Mouse (Mus musculus) left cerebral cortex, postnatal 25 days (tissue): ENCODE measurements around the gene Elavl3. TPM values are rescaled to one million over a fixed set of nuclear protein-coding genes. Genes with fewer than 3 reads are reported as not detected.

Experiments
- DNase-seq, 2 experiments: peaks; one replicate each; pipeline ENCODE4 v3.0.0; 2022; ENCODE audit warnings: low spot score in 2 of 2, mixed read lengths in 1 of 2
- intact Hi-C: fragments of 180-260 bp; cut with DNase I; formaldehyde crosslinking; loops from one replicate; pipeline ENCODE4 v1.15.1; 2025
- total RNA-seq, 2 experiments: library from RNA; stranded (reverse); gene quantifications; 2 replicates each; pipeline ENCODE4 v1.2.3; 2021

The Elavl3 gene
- total RNA-seq, 2 experiments from 2014 or later = 158 to 160 TPM

- intact Hi-C loops = loop anchor here (5.0 kb wide), 1 partner anchor 164 kb away; no protein-coding TSS in a partner anchor
- no peak for DNase-seq
These were observed 73.9 kb downstream of the Elavl3 start for GRCm38 (mm10) chr9:21977972-21978371.

- intact Hi-C loops = loop anchor here (5.0 kb wide), 1 partner anchor 165 kb away; no protein-coding TSS in a partner anchor
- DNase-seq = no peak
These were observed 74.5 kb downstream of the Elavl3 start for GRCm38 (mm10) chr9:21977331-21977730.

- DNase-seq = no peak
- intact Hi-C loops = loop anchor here (5.0 kb wide), 1 partner anchor 166 kb away; no protein-coding TSS in a partner anchor
These were observed 75.1 kb downstream of the Elavl3 start for GRCm38 (mm10) chr9:21976626-21977175.

GRCm38 (mm10) chr9:21969304-21969703, 82.5 kb downstream of the Elavl3 start:
- intact Hi-C loops = no loop called here
- no peak for DNase-seq

- no peak for DNase-seq
- intact Hi-C loops = no loop called here
These were observed 82.9 kb downstream of the Elavl3 start for GRCm38 (mm10) chr9:21968883-21969282.

Other genes with a start within 250 kb of the Elavl3 start
- gene Angptl8, start 216.5 kb downstream of the Elavl3 start, total RNA-seq = not detected
- 10 to 100 TPM; 15.7 to 16.3 TPM for gene Dock6, start 199.4 kb downstream of the Elavl3 start, total RNA-seq
- gene Rab3d, start 133.8 kb downstream of the Elavl3 start, total RNA-seq = 10 to 100 TPM; 15.4 to 17.5 TPM
- gene Ccdc159, start 124.6 kb downstream of the Elavl3 start, total RNA-seq = 10 to 100 TPM; 13.7 to 16.5 TPM
- 10 to 100 TPM; 31.5 to 39.3 TPM for gene Tmem205, start 124.5 kb downstream of the Elavl3 start, total RNA-seq
- gene Plppr2, start 115.0 kb downstream of the Elavl3 start, total RNA-seq = 100 to 1,000 TPM; 203 to 219 TPM
- 10 to 100 TPM; 14.3 to 15.6 TPM for gene Swsap1, start 96.3 kb downstream of the Elavl3 start, total RNA-seq
- gene Epor, start 88.5 kb downstream of the Elavl3 start, total RNA-seq = 1 to 10 TPM; 7.9 to 8.9 TPM
- 1 to 10 TPM; 1.8 to 2.0 TPM for gene Rgl3, start 62.6 kb downstream of the Elavl3 start, total RNA-seq
- gene Ccdc151, start 49.4 kb downstream of the Elavl3 start, total RNA-seq = 1 to 10 TPM; 8.2 to 9.1 TPM
- gene Prkcsh, start 49.2 kb downstream of the Elavl3 start, total RNA-seq = 10 to 100 TPM; 97.0 to 98.1 TPM
- gene Gm49318, start 19.2 kb upstream of the Elavl3 start, total RNA-seq = 1 to 10 TPM in 1 of 2 experiments, under 1 TPM in 1; 0.94 to 4.1 TPM
- gene Zfp653, start 19.4 kb upstream of the Elavl3 start, total RNA-seq = 10 to 100 TPM; 18.0 to 19.3 TPM
- gene Ecsit, start 33.4 kb upstream of the Elavl3 start, total RNA-seq = 10 to 100 TPM; 40.5 to 45.2 TPM
- 1 to 10 TPM in 1 of 2 experiments, under 1 TPM in 1; 0.25 to 1.0 TPM for gene Cnn1, start 47.2 kb upstream of the Elavl3 start, total RNA-seq
- gene Elof1, start 65.1 kb upstream of the Elavl3 start, total RNA-seq = 10 to 100 TPM; 66.9 to 71.1 TPM
- gene Acp5, start 83.7 kb upstream of the Elavl3 start, total RNA-seq = under 1 TPM; 0.28 to 0.41 TPM
- gene Pigyl, start 104.8 kb upstream of the Elavl3 start, total RNA-seq = 10 to 100 TPM; 40.5 to 47.1 TPM
- not detected for gene Zfp872, start 136.1 kb upstream of the Elavl3 start, total RNA-seq
- gene Zfp809, start 173.7 kb upstream of the Elavl3 start, total RNA-seq = 10 to 100 TPM; 18.4 to 22.4 TPM
- 1 to 10 TPM; 3.4 to 4.2 TPM for gene Zfp599, start 207.9 kb upstream of the Elavl3 start, total RNA-seq